Mouse (Mus musculus) CH12.LX (cell line): ENCODE results near the gene Sept5. TPM values are rescaled to one million over a fixed set of nuclear protein-coding genes. Genes with fewer than 3 reads are reported as not detected.

Source experiments
- DNase-seq: peaks from one replicate; pipeline ENCODE4 v3.0.0-alpha.2; 2013; ENCODE audit errors: extremely low read depth
- H3K27ac ChIP-seq: 2 replicates; pipeline ENCODE4 v1.5.1; 2012; ENCODE audit warnings: low read depth, mild to moderate bottlenecking, control low read depth, moderate library complexity; ENCODE audit not compliant: insufficient read depth
- H3K27me3 ChIP-seq: replicated peaks from 2 replicates; pipeline ENCODE3; 2012; ENCODE audit warnings: inconsistent platforms
- H3K36me3 ChIP-seq, 2 experiments: replicated peaks in 1 of 2; 2 replicates each; pipeline versions ENCODE3 to v1.6.1; 2012; ENCODE audit warnings: inconsistent platforms in 1 of 2, low read length in 1 of 2, mild to moderate bottlenecking in 1 of 2, mixed read lengths in 1 of 2, moderate library complexity in 1 of 2; ENCODE audit not compliant: control insufficient read depth in 1 of 2, insufficient read depth in 1 of 2
- H3K4me1 ChIP-seq, 2 experiments: 2 replicates each; pipeline ENCODE4 v1.6.1; 2012; ENCODE audit warnings: inconsistent platforms in 1 of 2, moderate library complexity in 1 of 2; ENCODE audit not compliant: insufficient read depth in 2 of 2, control insufficient read depth in 1 of 2
- H3K4me2 ChIP-seq: 2 replicates; pipeline ENCODE4 v1.6.1; 2012; ENCODE audit warnings: low read depth, mild to moderate bottlenecking, control low read depth; ENCODE audit not compliant: poor library complexity, insufficient read depth, severe bottlenecking
- H3K4me3 ChIP-seq, 3 experiments: fragments of 150-350 bp in 1 of 3; sonication (generic) in 1 of 3; replicated peaks in 1 of 3; 2 replicates each; pipeline versions ENCODE3 to v1.5.1; 2011 to 2012; ENCODE audit warnings: low read depth in 2 of 3, low read length in 2 of 3, mild to moderate bottlenecking in 2 of 3, moderate library complexity in 2 of 3, control low read depth in 1 of 3, improper control_type of control experiment in 1 of 3, inconsistent platforms in 1 of 3, mixed read lengths in 1 of 3; ENCODE audit not compliant: poor library complexity in 1 of 3
- H3K79me2 ChIP-seq: replicated peaks from 2 replicates; pipeline ENCODE4 v1.6.1; 2012; ENCODE audit warnings: mild to moderate bottlenecking, moderate library complexity; ENCODE audit not compliant: control insufficient read depth, poor library complexity, insufficient read depth, severe bottlenecking; ENCODE audit errors: extremely low read depth
- H3K9ac ChIP-seq: 2 replicates; pipeline ENCODE4 v1.6.1; 2012; ENCODE audit warnings: low read depth, mild to moderate bottlenecking, control low read depth, moderate library complexity; ENCODE audit not compliant: insufficient read depth
- H3K9me3 ChIP-seq: replicated peaks from 2 replicates; pipeline ENCODE3; 2012; ENCODE audit warnings: low read length, inconsistent platforms, mixed read lengths
- BHLHE40 ChIP-seq: IDR thresholded peaks from 2 replicates; pipeline ENCODE4 v1.6.1; 2011; ENCODE audit warnings: mild to moderate bottlenecking, low read depth, low read length, improper control_type of control experiment
- CHD1 ChIP-seq: IDR thresholded peaks from 2 replicates; pipeline ENCODE4 v1.6.1; 2012; ENCODE audit warnings: low read depth, low read length, improper control_type of control experiment, inconsistent platforms
- CHD2 ChIP-seq: IDR thresholded peaks from 2 replicates; pipeline ENCODE4 v1.6.1; 2011; ENCODE audit warnings: low read length, improper control_type of control experiment
- CTCF ChIP-seq, 2 experiments: IDR thresholded peaks in 1 of 2; conservative IDR thresholded peaks in 1 of 2; 2 replicates each; pipeline ENCODE4 v1.5.1; 2011 to 2012; ENCODE audit warnings: low read depth in 2 of 2, low read length in 2 of 2, improper control_type of control experiment in 1 of 2, inconsistent platforms in 1 of 2, mild to moderate bottlenecking in 1 of 2, moderate library complexity in 1 of 2
- ETS1 ChIP-seq: conservative IDR thresholded peaks from 2 replicates; pipeline ENCODE4 v1.6.1; 2012; ENCODE audit warnings: low read depth, mild to moderate bottlenecking, inconsistent platforms, low read length, improper control_type of control experiment, moderate library complexity
- IRF4 ChIP-seq: IDR thresholded peaks from 2 replicates; pipeline ENCODE4 v1.6.1; 2014; ENCODE audit warnings: low read depth, mild to moderate bottlenecking, inconsistent platforms, low read length, improper control_type of control experiment
- JUN ChIP-seq: IDR thresholded peaks from 2 replicates; pipeline ENCODE4 v1.6.1; 2011; ENCODE audit warnings: low read depth, mild to moderate bottlenecking, low read length, improper control_type of control experiment, moderate library complexity; ENCODE audit not compliant: insufficient read depth
- JUND ChIP-seq: conservative IDR thresholded peaks from 2 replicates; pipeline ENCODE4 v1.6.1; 2011; ENCODE audit warnings: low read depth, low read length, improper control_type of control experiment
- KAT2A ChIP-seq: IDR thresholded peaks from 2 replicates; pipeline ENCODE4 v1.6.1; 2012; ENCODE audit warnings: low read length, improper control_type of control experiment, inconsistent platforms; ENCODE audit not compliant: insufficient replicate concordance
- MAFK ChIP-seq: IDR thresholded peaks from 2 replicates; pipeline ENCODE4 v1.6.1; 2011; ENCODE audit warnings: low read length, improper control_type of control experiment; ENCODE audit not compliant: insufficient replicate concordance
- MEF2A ChIP-seq: IDR thresholded peaks from 2 replicates; pipeline ENCODE4 v1.6.1; 2014; ENCODE audit warnings: low read depth, mild to moderate bottlenecking, inconsistent platforms, low read length, improper control_type of control experiment, borderline replicate concordance
- MYC ChIP-seq: IDR thresholded peaks from 2 replicates; pipeline ENCODE4 v1.6.1; 2011; ENCODE audit warnings: low read depth, mild to moderate bottlenecking, improper control_type of control experiment, low read length
- NELFE ChIP-seq: IDR thresholded peaks from 2 replicates; pipeline ENCODE4 v1.6.1; 2011; ENCODE audit warnings: low read depth, low read length, improper control_type of control experiment
- NRF1 ChIP-seq: IDR thresholded peaks from 2 replicates; pipeline ENCODE4 v1.6.1; 2014; ENCODE audit warnings: low read depth, mild to moderate bottlenecking, inconsistent platforms, low read length, improper control_type of control experiment, moderate library complexity
- PAX5 ChIP-seq: IDR thresholded peaks from 2 replicates; pipeline ENCODE4 v1.6.1; 2012; ENCODE audit warnings: low read length, inconsistent platforms, mixed read lengths
- SMC3 ChIP-seq: IDR thresholded peaks from 2 replicates; pipeline ENCODE4 v1.6.1; 2011; ENCODE audit warnings: low read depth, low read length, improper control_type of control experiment
- TBP ChIP-seq: conservative IDR thresholded peaks from 2 replicates; pipeline ENCODE4 v1.6.1; 2011; ENCODE audit warnings: low read depth, low read length, improper control_type of control experiment
- TCF12 ChIP-seq: IDR thresholded peaks from 2 replicates; pipeline ENCODE4 v1.6.1; 2014; ENCODE audit warnings: low read depth, mild to moderate bottlenecking, inconsistent platforms, low read length, improper control_type of control experiment
- UBTF ChIP-seq: IDR thresholded peaks from 2 replicates; pipeline ENCODE4 v1.6.1; 2012; ENCODE audit warnings: low read depth, mild to moderate bottlenecking, inconsistent platforms, low read length, improper control_type of control experiment, moderate library complexity
- ZC3H11A ChIP-seq: IDR thresholded peaks from 2 replicates; pipeline ENCODE4 v1.6.1; 2012; ENCODE audit warnings: low read depth, mild to moderate bottlenecking, inconsistent platforms, low read length, improper control_type of control experiment
- ZKSCAN1 ChIP-seq: IDR thresholded peaks from 2 replicates; pipeline ENCODE4 v1.6.1; 2012; ENCODE audit warnings: low read depth, inconsistent platforms, low read length, improper control_type of control experiment, borderline replicate concordance
- ZNF384 ChIP-seq: IDR thresholded peaks from 2 replicates; pipeline ENCODE4 v1.6.1; 2012; ENCODE audit warnings: low read depth, low read length, improper control_type of control experiment, inconsistent platforms
- dilution Hi-C: fragments of 300-500 bp; cut with MboI; formaldehyde crosslinking; loops from 2 replicates; pipeline ENCODE4 v1.14.3; 2020; ENCODE audit warnings: low sequenced_read_pairs; ENCODE audit not compliant: extremely low pct_unique_long_range_greater_than_20kb, extremely low pct_ligation_motif_present
- in situ Hi-C: fragments of 300-500 bp; cut with MboI; formaldehyde crosslinking; loops from 3 replicates; pipeline ENCODE4 v1.14.3; 2019; ENCODE audit warnings: low sequenced_read_pairs, low pct_ligation_motif_present, low pct_unique_long_range_greater_than_20kb, mixed read lengths
- polyA plus RNA-seq: library from polyadenylated mRNA; unstranded; fragments of >175 nt; gene quantifications from 2 replicates; pipeline ENCODE4 v1.2.1, GENCODE M21; 2012; ENCODE audit warnings: low read depth; ENCODE audit not compliant: insufficient read length
- total RNA-seq, 2 experiments: library from RNA; depleted of rRNA; stranded (reverse); fragments of 300-350 nt in 1 of 2; fragments of >200 nt in 1 of 2; gene quantifications; 2 replicates each; pipeline ENCODE4 v1.2.3; 2012 to 2014

Gene Sept5
- total and polyA plus RNA-seq, 3 experiments, result 0.56 to 3.9 (median 0.63) TPM

- dilution Hi-C loops (no loop called here), in situ Hi-C loops (loop anchor here (5.0 kb wide), 1 partner anchor 40 kb away; no protein-coding TSS in a partner anchor)
- Histone ChIP-seq H3K36me3 (no peaks in the 10 kb centered on the region), H3K4me3 (no peak overlapping the region), H3K27ac (no peak overlapping the region), H3K79me2 (no peaks in the 10 kb centered on the region), H3K9me3 (peaks cover 2% of the 10 kb centered on the region), H3K4me2 (no peak overlapping the region), H3K4me1 (no peaks in the 10 kb centered on the region), H3K9ac (no peak overlapping the region), H3K27me3 (peaks cover 73% of the 10 kb centered on the region)
- DNase-seq, result no peak
- TF ChIP-seq MEF2A, result no peak
- no peak for TF ChIP-seq ETS1
- TF ChIP-seq JUN, result no peak
- no peak for TF ChIP-seq CHD1
- TF ChIP-seq IRF4, result no peak
- no peak for TF ChIP-seq SMC3
Observed at GRCm38 (mm10) chr16:18636804-18637203, 7.0 kb upstream of the Sept5 start.

DNA sequence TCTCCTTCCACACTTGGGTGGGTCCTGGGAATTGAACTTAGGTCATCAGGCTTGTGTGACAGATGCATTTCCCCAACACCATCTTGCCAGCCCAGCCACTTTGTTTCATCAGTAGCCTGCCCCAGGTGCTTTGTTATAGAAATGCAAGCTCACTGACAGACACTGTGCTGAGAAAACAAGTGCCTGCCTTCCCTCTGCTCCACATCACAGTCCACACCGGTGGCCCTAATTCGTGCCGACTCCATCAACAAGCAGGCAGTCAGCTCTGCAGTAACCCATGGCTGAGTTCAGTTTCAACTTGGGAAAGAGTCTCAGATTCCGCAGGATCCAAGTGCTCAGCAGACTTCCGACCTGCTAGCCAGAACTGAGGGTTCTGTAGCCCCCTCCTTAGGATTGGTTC, 6.6 kb upstream of the Sept5 start:
- no peak for DNase-seq
- no peak overlapping the region for H3K4me3 ChIP-seq
- peaks cover 73% of the 10 kb centered on the region for H3K27me3 ChIP-seq
- TF ChIP-seq MYC, result no peak
- no peak for TF ChIP-seq SMC3
- TF ChIP-seq KAT2A, result no peak
- no peak for TF ChIP-seq ZC3H11A
- TF ChIP-seq CTCF (conservative IDR thresholded peaks at IDR 0.05 in 1 of 2, IDR thresholded peaks at IDR 0.05 in 1 of 2; ENCODE audit: low read depth in 2 of 2, low read length in 2 of 2), result no peak
- no peak for TF ChIP-seq NRF1
- no peak for TF ChIP-seq MAFK
- no peak for TF ChIP-seq CHD1
- no peak for TF ChIP-seq TCF12
- no peak overlapping the region for H3K27ac ChIP-seq
- dilution Hi-C loops, result no loop called here
- no peaks in the 10 kb centered on the region for H3K36me3 ChIP-seq
- no peaks in the 10 kb centered on the region for H3K4me1 ChIP-seq
- peaks cover 2% of the 10 kb centered on the region for H3K9me3 ChIP-seq
- no peak overlapping the region for H3K9ac ChIP-seq
- in situ Hi-C loops, result loop anchor here (5.0 kb wide), 1 partner anchor 41 kb away; no protein-coding TSS in a partner anchor
- no peak overlapping the region for H3K4me2 ChIP-seq
- H3K79me2 ChIP-seq, result no peaks in the 10 kb centered on the region

- Histone ChIP-seq H3K9ac (no peak overlapping the region), H3K79me2 (no peaks in the 10 kb centered on the region), H3K27me3 (peaks cover 82% of the 10 kb centered on the region), H3K9me3 (peaks cover 2% of the 10 kb centered on the region), H3K4me3 (no peak overlapping the region), H3K4me1 (peaks cover 5 to 11% of the 10 kb centered on the region in 2 experiments; a peak in 3 of 4 replicates), H3K36me3 (no peaks in the 10 kb centered on the region), H3K4me2 (no peak overlapping the region), H3K27ac (no peak overlapping the region)
- no peak for DNase-seq
- TF ChIP-seq TCF12 (no peak), UBTF (no peak), CHD2 (no peak), ZKSCAN1 (no peak), TBP (no peak), NRF1 (no peak), PAX5 (no peak), NELFE (no peak), ZNF384 (no peak), CTCF (conservative IDR thresholded peaks at IDR 0.05 in 1 of 2, IDR thresholded peaks at IDR 0.05 in 1 of 2; ENCODE audit: low read depth in 2 of 2, low read length in 2 of 2) (no peak), BHLHE40 (no peak), ETS1 (no peak), JUND (no peak), MEF2A (no peak)
- in situ Hi-C loops, result no loop called here
- dilution Hi-C loops, result no loop called here
Observed at GRCm38 (mm10) chr16:18633333-18633732, 3.6 kb upstream of the Sept5 start.
